9 mouse cellular contexts compared by ENCODE assay signal in genomic region chr3:104818749-104819134, GRCm38 (mm10). TPM values are rescaled to one million over a fixed set of nuclear protein-coding genes. Genes with fewer than 3 reads are reported as not detected.
A peak's percentile ranks its signal among the peaks of the same experiment; 100 is the strongest.
DNase-seq lines count a peak whose midpoint lies in the region; ATAC-seq and TF ChIP-seq lines count a peak whose summit lies in the region.
"Had no signal": no experiment of that assay in that cellular context is flagged by ENCODE, and none has a peak within 500 bp of the region (broad histone marks: within the 10 kb centered on the region; RNA-seq: fewer than 3 reads in every experiment).

No protein-coding gene starts in this region.

- peaks cover 4% of the 10 kb centered on the region; the same call in 1 of the 2 replicates for H3K79me2 ChIP-seq in MEL (ENCODE audit: control insufficient read depth, insufficient read depth, low read length, poor library complexity)

- H3K9me3 ChIP-seq in heart, embryonic 15.5 days (replicated peaks): no peaks in the 10 kb centered on the region
- no peaks in the 10 kb centered on the region for H3K9me3 ChIP-seq in MEL (replicated peaks; ENCODE audit: insufficient read depth, low read length)
- no peaks in the 10 kb centered on the region for H3K9me3 ChIP-seq in hindbrain, embryonic 14.5 days (ENCODE audit: control insufficient read depth, low read length)
- no peaks in the 10 kb centered on the region for H3K9me3 ChIP-seq in midbrain, embryonic 11.5 days (ENCODE audit: control insufficient read depth, low read length)

- TF ChIP-seq CTCF in MEL (IDR thresholded peaks at IDR 0.05 in 2 of 3, conservative IDR thresholded peaks at IDR 0.05 in 1 of 3; ENCODE audit: control insufficient read depth in 1 of 3, insufficient read depth in 1 of 3, low read depth in 2 of 3, low read length in 3 of 3, poor library complexity in 1 of 3, severe bottlenecking in 1 of 3): no peak

- H3K9ac ChIP-seq in heart, embryonic 15.5 days: peak overlapping the region; percentile 94
- peak overlapping the region; percentile 79 for H3K9ac ChIP-seq in MEL (ENCODE audit: control insufficient read depth, low read depth, low read length, poor library complexity, severe bottlenecking)
- 0 out of 2 replicates have a peak overlapping the region, but pooled peaks have one; percentile 81 for H3K9ac ChIP-seq in hindbrain, embryonic 14.5 days
- H3K9ac ChIP-seq in midbrain, embryonic 11.5 days (ENCODE audit: low read length): peak overlapping the region; percentile 86; the same call in 1 of the 2 replicates

- TF ChIP-seq EP300 in MEL (IDR thresholded peaks at IDR 0.05; ENCODE audit: low read depth in 1 of 2, low read length in 2 of 2): no peak

- WGBS in heart, embryonic 15.5 days: 6% methylated on average over 3 of the region's 3 CpGs
- 11% methylated on average over 3 of the region's 3 CpGs for WGBS in hindbrain, embryonic 14.5 days
- WGBS in midbrain, embryonic 11.5 days: 10% methylated on average over 3 of the region's 3 CpGs

- H3K4me1 ChIP-seq in heart, embryonic 15.5 days (replicated peaks): peaks cover 46% of the 10 kb centered on the region
- peaks cover 0 to 8% of the 10 kb centered on the region in 2 experiments; a peak in 3 of 4 replicates for H3K4me1 ChIP-seq in MEL (ENCODE audit: control insufficient read depth in 1 of 2, insufficient read depth in 2 of 2, low read length in 2 of 2)
- H3K4me1 ChIP-seq in hindbrain, embryonic 14.5 days (replicated peaks; ENCODE audit: control insufficient read depth, insufficient read depth, low read length): peaks cover 5% of the 10 kb centered on the region; the same call in 1 of the 2 replicates
- peaks cover 5% of the 10 kb centered on the region; the same call in 1 of the 2 replicates for H3K4me1 ChIP-seq in midbrain, embryonic 11.5 days (ENCODE audit: control insufficient read depth, insufficient read depth, low read length)

- peaks cover 6% of the 10 kb centered on the region; the same call in 1 of the 2 replicates for H3K36me3 ChIP-seq in heart, embryonic 15.5 days
- peaks cover 0 to 12% of the 10 kb centered on the region in 2 experiments; a peak in 2 of 4 replicates for H3K36me3 ChIP-seq in MEL (ENCODE audit: control insufficient read depth in 1 of 2, insufficient read depth in 2 of 2, low read length in 2 of 2)
- H3K36me3 ChIP-seq in hindbrain, embryonic 14.5 days (replicated peaks; ENCODE audit: control insufficient read depth, insufficient read depth): peaks cover 6% of the 10 kb centered on the region; the same call in 1 of the 2 replicates
- H3K36me3 ChIP-seq in midbrain, embryonic 11.5 days (ENCODE audit: control insufficient read depth, insufficient read depth, low read length): no peaks in the 10 kb centered on the region

- H3K4me3 ChIP-seq in heart, embryonic 15.5 days: peak overlapping the region; percentile 81
- peak overlapping the region; percentile 82 to 95 for H3K4me3 ChIP-seq in MEL (ENCODE audit: control insufficient read depth in 1 of 2, insufficient read depth in 1 of 2, low read depth in 2 of 2, low read length in 2 of 2)
- H3K4me3 ChIP-seq in hindbrain, embryonic 14.5 days (replicated peaks; ENCODE audit: low read length): peak overlapping the region; percentile 79
- peak overlapping the region; percentile 72 for H3K4me3 ChIP-seq in midbrain, embryonic 11.5 days (ENCODE audit: low read depth, low read length)

- peak overlapping the region; percentile 96 for H3K27ac ChIP-seq in heart, embryonic 15.5 days
- peak overlapping the region; percentile 80 for H3K27ac ChIP-seq in MEL (ENCODE audit: control insufficient read depth, low read depth, low read length)
- no peak overlapping the region; the same call in 1 of the 2 replicates for H3K27ac ChIP-seq in hindbrain, embryonic 14.5 days
- H3K27ac ChIP-seq in midbrain, embryonic 11.5 days (ENCODE audit: low read depth, low read length): no peak overlapping the region

- no peak for TF ChIP-seq POLR2A in MEL (IDR thresholded peaks at IDR 0.05; ENCODE audit: control insufficient read depth in 1 of 2, insufficient read depth in 1 of 2, low read depth in 1 of 2, low read length in 2 of 2, poor library complexity in 1 of 2)

- intact Hi-C loops in heart, postnatal 10 days (cut with DNase I): loop anchor here (1.0 to 5.0 kb wide), 2 partner anchors 28 to 44 kb away; partner anchors contain the start of genes Capza1 and St7l

- H3K27me3 ChIP-seq in heart, embryonic 15.5 days: no peaks in the 10 kb centered on the region
- H3K27me3 ChIP-seq in MEL (ENCODE audit: control insufficient read depth in 1 of 2, insufficient read depth in 2 of 2, low read length in 2 of 2): no peaks in the 10 kb centered on the region
- H3K27me3 ChIP-seq in hindbrain, embryonic 14.5 days (ENCODE audit: control insufficient read depth, insufficient read depth, low read length): no peaks in the 10 kb centered on the region
- no peaks in the 10 kb centered on the region for H3K27me3 ChIP-seq in midbrain, embryonic 11.5 days (ENCODE audit: control insufficient read depth, insufficient read depth, low read length)
- H3K27me3 ChIP-seq: Patski had no signal

- no peak for ATAC-seq in heart, embryonic 15.5 days (replicated peaks; ENCODE audit: insufficient number of reproducible peaks, insufficient read depth, low FRiP score, low read depth)
- no peak for ATAC-seq in hindbrain, embryonic 14.5 days (ENCODE audit: low FRiP score)
- ATAC-seq in midbrain, embryonic 11.5 days (ENCODE audit: low FRiP score): no peak

- H3K4me2 ChIP-seq in heart, embryonic 15.5 days: peak overlapping the region; percentile 76
- H3K4me2 ChIP-seq in hindbrain, embryonic 14.5 days (replicated peaks): peak overlapping the region; percentile 99
- peak overlapping the region; percentile 97 for H3K4me2 ChIP-seq in midbrain, embryonic 11.5 days

- no peak for TF ChIP-seq RAD21 in MEL (IDR thresholded peaks at IDR 0.05; ENCODE audit: low read depth, low read length)

- DNase-seq in heart, postnatal 10 days: no peak
- DNase-seq in MEL (ENCODE audit: low read depth, low spot score): no peak
- no peak for DNase-seq in hindbrain, embryonic 14.5 days (ENCODE audit: low spot score)
- DNase-seq in midbrain, embryonic 11.5 days (ENCODE audit: low spot score, missing footprints): no peak
- DNase-seq in layer of hippocampus, postnatal 25 days (ENCODE audit: extremely low spot score in 1 of 2, low spot score in 1 of 2): no peak
- no peak for DNase-seq in c-Kit-positive CD71-positive TER-119-positive erythroid progenitor cells, embryonic 14.5 days (ENCODE audit: low spot score)
- DNase-seq in adrenal gland, adult 8-10 months: no peak

RNA-seq across cellular contexts. Expression of gene Mov10, which starts 0.4 kb away (rescaled TPM):
- 24.4 and 34.9 TPM in 2 replicates for polyA plus RNA-seq in heart, embryonic 15.5 days (2015; fragmentation: Nextera tagmentation; extraction: Ambion mirVana)
- total RNA-seq in heart, postnatal 10 days (2021): 10 to 100 TPM; 10.3 to 14.6 TPM
- 7.1 and 7.6 TPM in 2 replicates for total RNA-seq in MEL (2012; rRNA removed)
- polyA plus RNA-seq in MEL (2012; ENCODE audit: insufficient read depth in 1 of 2, insufficient read length in 2 of 2, low read depth in 1 of 2, low replicate concordance in 2 of 2, missing spikeins in 1 of 2): 10 to 100 TPM in 1 of 2 experiments, not detected in 1; 32.5 TPM
- polyA plus RNA-seq in hindbrain, embryonic 14.5 days (2014; fragmentation: Nextera tagmentation; extraction: Ambion mirVana): 6.8 and 7.8 TPM in 2 replicates
- polyA plus RNA-seq in midbrain, embryonic 11.5 days (2014; fragmentation: Nextera tagmentation; extraction: Ambion mirVana): 9.5 and 9.9 TPM in 2 replicates
- 10 to 100 TPM in 1 of 2 experiments, 1 to 10 TPM in 1; 7.0 to 12.5 TPM for total RNA-seq in layer of hippocampus, postnatal 25 days (2021)
- total RNA-seq in adrenal gland, adult 8-10 months (2022): 10 to 100 TPM; 19.8 to 26.6 (median 23.7) TPM

RNA-seq across cellular contexts. Expression of gene Rhoc, which starts 30.6 kb away (rescaled TPM):
- 170 and 177 TPM in 2 replicates for polyA plus RNA-seq in heart, embryonic 15.5 days (2015; fragmentation: Nextera tagmentation; extraction: Ambion mirVana)
- 100 to 1,000 TPM; 243 to 255 TPM for total RNA-seq in heart, postnatal 10 days (2021)
- not detected in 2 replicates for total RNA-seq in MEL (2012; rRNA removed)
- polyA plus RNA-seq in MEL (2012; ENCODE audit: insufficient read depth in 1 of 2, insufficient read length in 2 of 2, low read depth in 1 of 2, low replicate concordance in 2 of 2, missing spikeins in 1 of 2): under 1 TPM in 1 of 2 experiments, not detected in 1; 0.21 TPM
- 57.7 and 59.6 TPM in 2 replicates for polyA plus RNA-seq in hindbrain, embryonic 14.5 days (2014; fragmentation: Nextera tagmentation; extraction: Ambion mirVana)
- 78.2 and 82.0 TPM in 2 replicates for polyA plus RNA-seq in midbrain, embryonic 11.5 days (2014; fragmentation: Nextera tagmentation; extraction: Ambion mirVana)
- total RNA-seq in layer of hippocampus, postnatal 25 days (2021): 10 to 100 TPM; 25.8 to 26.2 TPM
- total RNA-seq in adrenal gland, adult 8-10 months (2022): 100 to 1,000 TPM; 116 to 131 (median 124) TPM

RNA-seq across cellular contexts. Expression of gene Fam19a3, which starts 37.1 kb away (rescaled TPM):
- 0.78 and 0.95 TPM in 2 replicates for polyA plus RNA-seq in heart, embryonic 15.5 days (2015; fragmentation: Nextera tagmentation; extraction: Ambion mirVana)
- total RNA-seq in heart, postnatal 10 days (2021): 1 to 10 TPM; 2.2 to 2.6 TPM
- not detected in 2 replicates for total RNA-seq in MEL (2012; rRNA removed)
- polyA plus RNA-seq in MEL (2012; ENCODE audit: insufficient read depth in 1 of 2, insufficient read length in 2 of 2, low read depth in 1 of 2, low replicate concordance in 2 of 2, missing spikeins in 1 of 2): under 1 TPM in 1 of 2 experiments, not detected in 1; 0.03 TPM
- 0.04 and 0.07 TPM in 2 replicates for polyA plus RNA-seq in hindbrain, embryonic 14.5 days (2014; fragmentation: Nextera tagmentation; extraction: Ambion mirVana)
- not detected in 2 replicates for polyA plus RNA-seq in midbrain, embryonic 11.5 days (2014; fragmentation: Nextera tagmentation; extraction: Ambion mirVana)
- total RNA-seq in layer of hippocampus, postnatal 25 days (2021): not detected
- total RNA-seq in adrenal gland, adult 8-10 months (2022): 1 to 10 TPM in 2 of 4 experiments, under 1 TPM in 2; 0.52 to 2.2 (median 1.1) TPM

RNA-seq across cellular contexts. Expression of gene Ppm1j, which starts 37.9 kb away (rescaled TPM):
- polyA plus RNA-seq in heart, embryonic 15.5 days (2015; fragmentation: Nextera tagmentation; extraction: Ambion mirVana): 33.6 and 33.9 TPM in 2 replicates
- total RNA-seq in heart, postnatal 10 days (2021): 10 to 100 TPM; 51.9 to 57.2 TPM
- total RNA-seq in MEL (2012; rRNA removed): 0.54 and 2.2 TPM in 2 replicates
- 1 to 10 TPM in 1 of 2 experiments, not detected in 1; 2.7 TPM for polyA plus RNA-seq in MEL (2012; ENCODE audit: insufficient read depth in 1 of 2, insufficient read length in 2 of 2, low read depth in 1 of 2, low replicate concordance in 2 of 2, missing spikeins in 1 of 2)
- 0.59 and 1.3 TPM in 2 replicates for polyA plus RNA-seq in hindbrain, embryonic 14.5 days (2014; fragmentation: Nextera tagmentation; extraction: Ambion mirVana)
- polyA plus RNA-seq in midbrain, embryonic 11.5 days (2014; fragmentation: Nextera tagmentation; extraction: Ambion mirVana): 0.44 and 0.97 TPM in 2 replicates
- total RNA-seq in layer of hippocampus, postnatal 25 days (2021): under 1 TPM; 0.63 to 0.79 TPM
- 10 to 100 TPM in 2 of 4 experiments, 1 to 10 TPM in 2; 3.9 to 12.9 (median 9.3) TPM for total RNA-seq in adrenal gland, adult 8-10 months (2022)

RNA-seq across cellular contexts. Expression of gene St7l, which starts 45.1 kb away (rescaled TPM):
- polyA plus RNA-seq in heart, embryonic 15.5 days (2015; fragmentation: Nextera tagmentation; extraction: Ambion mirVana): 25.3 and 26.9 TPM in 2 replicates
- 10 to 100 TPM; 21.6 to 22.6 TPM for total RNA-seq in heart, postnatal 10 days (2021)
- total RNA-seq in MEL (2012; rRNA removed): 7.9 and 8.6 TPM in 2 replicates
- polyA plus RNA-seq in MEL (2012; ENCODE audit: insufficient read depth in 1 of 2, insufficient read length in 2 of 2, low read depth in 1 of 2, low replicate concordance in 2 of 2, missing spikeins in 1 of 2): 1 to 10 TPM in 1 of 2 experiments, not detected in 1; 8.0 TPM
- 34.5 and 35.9 TPM in 2 replicates for polyA plus RNA-seq in hindbrain, embryonic 14.5 days (2014; fragmentation: Nextera tagmentation; extraction: Ambion mirVana)
- 36.3 and 40.3 TPM in 2 replicates for polyA plus RNA-seq in midbrain, embryonic 11.5 days (2014; fragmentation: Nextera tagmentation; extraction: Ambion mirVana)
- total RNA-seq in layer of hippocampus, postnatal 25 days (2021): 10 to 100 TPM; 36.1 to 43.6 TPM
- 10 to 100 TPM; 40.4 to 54.6 (median 43.9) TPM for total RNA-seq in adrenal gland, adult 8-10 months (2022)

Comparison
In these comparisons a context has a peak if more than half of its experiments do, and no peak if none do; other contexts are left out.
1. H3K27ac ChIP-seq: peak in heart, embryonic 15.5 days (single experiment) and MEL (single experiment); none in hindbrain, embryonic 14.5 days (single experiment) and midbrain, embryonic 11.5 days (single experiment).
2. RNA of gene Rhoc, which starts 30.6 kb away (total RNA-seq): 243 to 255 TPM in heart, postnatal 10 days, 116 to 131 TPM in adrenal gland, adult 8-10 months and 25.8 to 26.2 TPM in layer of hippocampus, postnatal 25 days; not detected in MEL; every median in the first group is over 10 times any median in the second.
3. Peak in every context shown above with its lines, with median percentiles within 50 percentile points of each other: H3K4me2 ChIP-seq, H3K4me3 ChIP-seq and H3K9ac ChIP-seq.